Mouse (Mus musculus) common myeloid progenitor, adult 5-6 weeks (primary cell): ENCODE results near the gene Rasa2. TPM values are rescaled to one million over a fixed set of nuclear protein-coding genes. Genes with fewer than 3 reads are reported as not detected.
"Not testable (repeated sequence)": the region's sequence is repeated elsewhere in the genome, so short reads cannot be mapped to it uniquely, and the experiment has no call there.

Experiments
- ATAC-seq: replicated peaks from 2 replicates; pipeline ENCODE4 v1.8.0; 2016; ENCODE audit warnings: low read depth, mild to moderate bottlenecking, moderate TSS enrichment, inconsistent platforms; ENCODE audit not compliant: poor library complexity, severe bottlenecking
- total RNA-seq: library from RNA; stranded (forward); fragments of 200-1000, 187-1606 nt; gene quantifications from 2 replicates; pipeline ENCODE4 v1.2.3, GENCODE M21; 2017

Gene Rasa2
- total RNA-seq, 1 experiment from 2014 or later = 11.3 TPM

GRCm38 (mm10) chr9:96592670-96593600 is 38.5 kb downstream of the Rasa2 start:
- ATAC-seq = no peak

DNA sequence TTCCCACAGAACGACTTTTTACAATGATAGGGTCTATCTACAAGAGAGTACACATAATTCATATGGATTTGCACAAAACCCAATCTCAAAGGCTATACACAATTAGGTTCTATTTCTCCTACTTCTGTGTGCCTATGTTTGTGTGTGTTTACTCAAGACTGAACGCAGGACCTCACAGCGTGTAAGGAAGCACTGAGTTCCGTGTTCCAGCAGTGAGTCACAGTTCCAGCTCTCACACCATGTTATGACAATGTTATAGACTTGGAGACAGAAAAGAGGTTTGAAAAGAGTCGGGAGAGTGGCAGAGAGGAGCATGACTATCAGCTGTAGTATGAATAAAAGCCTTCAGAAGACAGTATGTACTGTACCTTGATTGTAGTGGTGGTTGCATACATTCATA is 42.1 kb downstream of the Rasa2 start:
- no peak for ATAC-seq

DNA sequence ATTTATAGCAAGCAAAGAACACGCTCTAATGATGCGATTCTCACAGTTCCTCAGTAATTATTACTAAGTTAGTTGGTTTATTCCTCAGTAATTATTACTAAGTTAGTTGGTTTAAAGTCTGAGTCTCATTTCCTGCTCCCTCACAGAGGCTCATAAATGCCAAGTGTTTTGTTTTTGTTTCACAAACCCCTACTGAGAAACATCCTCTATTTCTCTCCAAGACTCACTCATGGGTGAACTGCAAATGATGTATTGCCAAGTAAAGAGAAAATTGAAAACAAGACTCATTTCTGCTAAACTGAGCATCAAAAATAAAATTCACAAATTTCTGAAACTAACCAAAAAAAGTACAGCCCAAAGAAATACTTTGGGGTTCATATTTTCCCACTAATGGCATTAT is 47.9 kb downstream of the Rasa2 start:
- ATAC-seq = peak; percentile 7; the same call in 1 of the 2 replicates

GRCm38 (mm10) chr9:96583076-96583475 is 48.3 kb downstream of the Rasa2 start:
- peak; percentile 90 for ATAC-seq

- peak; percentile 66 for ATAC-seq
Measured at GRCm38 (mm10) chr9:96578190-96578589, 53.2 kb downstream of the Rasa2 start.

DNA sequence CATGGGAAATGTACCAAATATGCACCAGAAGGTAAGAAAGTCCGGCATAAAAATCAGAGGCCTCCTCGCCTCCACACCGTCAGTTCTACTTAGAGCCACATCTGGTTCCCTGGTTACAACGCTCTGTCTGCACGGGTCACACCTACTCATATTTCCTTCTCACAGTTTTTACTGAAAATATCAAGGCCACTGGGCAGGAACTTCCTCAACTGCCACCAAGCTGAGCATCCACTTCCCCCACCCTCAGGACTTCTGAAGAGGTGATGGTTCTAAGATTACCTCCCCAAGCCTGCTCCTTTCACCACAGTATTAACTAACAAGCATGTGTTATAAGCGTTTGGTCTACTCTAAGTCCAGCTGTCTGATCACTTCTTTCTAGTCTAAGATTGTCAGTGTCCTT is 53.7 kb downstream of the Rasa2 start:
- peak; percentile 66 for ATAC-seq

- peak; percentile 63 for ATAC-seq
Measured at GRCm38 (mm10) chr9:96573252-96573651, 58.2 kb downstream of the Rasa2 start.

GRCm38 (mm10) chr9:96572754-96573153 is 58.7 kb downstream of the Rasa2 start:
- no peak for ATAC-seq

- no peak; the same call in 1 of the 2 replicates for ATAC-seq
Measured at GRCm38 (mm10) chr9:96566470-96566996, 64.9 kb downstream of the Rasa2 start.

DNA sequence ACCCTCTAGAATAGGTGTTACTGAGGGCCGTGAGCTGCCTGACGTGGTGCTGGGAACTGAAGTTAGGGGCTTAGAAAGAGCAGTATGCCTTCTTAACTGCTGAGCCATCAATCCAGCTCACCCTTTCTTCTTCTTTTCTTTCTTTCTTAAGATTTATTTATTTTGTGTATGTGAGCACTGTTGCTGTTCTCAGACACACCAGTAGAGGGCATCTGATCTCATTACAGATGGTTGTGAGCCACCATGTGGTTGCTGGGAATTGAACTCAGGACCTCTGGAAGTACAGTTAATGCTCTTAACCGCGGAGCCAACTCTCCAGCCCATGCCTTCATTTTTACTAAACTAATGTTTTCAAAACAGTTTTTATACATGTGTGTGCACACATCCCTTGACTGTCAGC is 67.9 kb downstream of the Rasa2 start:
- ATAC-seq = no peak

DNA sequence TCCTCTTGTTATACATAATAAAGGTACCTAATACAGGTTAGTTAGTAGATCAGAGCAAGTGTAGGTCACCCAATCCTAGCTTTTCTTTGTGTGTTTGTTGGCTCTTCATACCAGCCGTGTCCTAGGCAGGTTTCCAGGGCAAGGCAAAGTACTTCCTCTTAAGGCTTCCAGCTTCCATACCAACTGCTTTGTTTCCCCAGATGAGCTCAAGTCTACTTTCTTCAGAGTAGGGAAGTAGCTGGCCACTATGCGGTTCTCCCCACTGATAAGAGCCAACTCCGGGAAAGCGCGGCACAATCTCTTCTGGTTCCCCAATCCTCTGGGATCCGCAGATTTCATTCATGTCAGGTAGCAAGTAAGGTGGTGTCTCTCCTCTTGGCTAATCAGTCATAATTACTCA is 72.3 kb downstream of the Rasa2 start:
- ATAC-seq = 0 out of 2 replicates have a peak, but pooled peaks have one; percentile 39

DNA sequence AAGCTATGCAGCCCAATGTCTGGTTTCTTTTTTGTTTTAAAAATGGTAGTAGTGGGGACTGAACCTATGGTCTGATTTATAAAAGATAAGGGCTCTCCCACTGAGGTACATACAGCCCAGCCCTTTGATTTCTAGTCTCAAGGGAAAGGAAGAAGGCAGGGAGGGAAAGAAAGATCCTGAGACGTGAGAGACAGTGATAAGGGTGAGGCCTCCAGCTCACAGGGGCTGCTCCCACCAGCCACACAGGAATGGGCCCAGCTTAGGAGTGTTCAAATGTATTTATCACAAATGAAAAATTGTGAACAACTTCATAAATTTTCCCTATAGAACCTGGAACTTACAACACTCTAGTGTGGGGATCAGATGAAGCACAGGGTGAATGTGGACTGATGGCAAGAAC is 72.8 kb downstream of the Rasa2 start:
- no peak for ATAC-seq

DNA sequence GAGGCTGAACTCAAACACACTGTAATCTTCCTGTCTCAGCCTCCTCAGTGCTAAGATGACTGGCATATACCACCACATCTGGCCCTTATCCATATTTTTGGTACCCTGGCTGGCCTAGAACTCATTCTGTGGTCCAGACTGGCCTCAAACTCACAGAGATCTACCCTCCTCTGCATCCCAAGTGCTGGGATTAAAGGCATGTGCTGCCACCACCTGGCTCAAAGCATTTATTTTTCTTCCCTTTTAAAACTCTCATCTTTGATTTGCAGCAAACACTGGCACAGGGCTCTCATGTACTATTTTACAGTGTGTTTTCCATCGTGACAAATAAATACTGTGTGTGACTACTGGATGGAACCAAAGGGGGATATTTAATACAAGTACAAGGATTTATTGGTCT is 77.3 kb downstream of the Rasa2 start:
- ATAC-seq = no peak

DNA sequence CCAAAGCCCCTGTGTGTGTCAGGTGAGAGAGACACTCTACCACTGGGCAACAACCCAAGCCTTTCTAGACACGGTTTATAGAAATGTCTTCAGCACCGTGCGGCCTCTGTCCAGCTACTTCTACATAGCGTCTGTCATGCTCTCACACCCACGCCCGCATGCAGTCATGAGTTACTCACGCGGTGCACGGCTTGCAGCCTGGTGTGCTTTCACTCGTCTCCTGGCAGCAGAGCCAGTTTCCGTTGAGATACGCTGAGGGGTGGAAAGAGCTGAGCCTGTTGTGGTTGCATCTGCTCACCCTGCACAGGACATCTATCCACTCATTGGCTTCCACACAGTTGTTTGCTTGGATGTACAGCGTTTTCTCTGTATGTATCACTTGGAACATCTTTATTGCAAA is 86.0 kb downstream of the Rasa2 start:
- no peak for ATAC-seq

DNA sequence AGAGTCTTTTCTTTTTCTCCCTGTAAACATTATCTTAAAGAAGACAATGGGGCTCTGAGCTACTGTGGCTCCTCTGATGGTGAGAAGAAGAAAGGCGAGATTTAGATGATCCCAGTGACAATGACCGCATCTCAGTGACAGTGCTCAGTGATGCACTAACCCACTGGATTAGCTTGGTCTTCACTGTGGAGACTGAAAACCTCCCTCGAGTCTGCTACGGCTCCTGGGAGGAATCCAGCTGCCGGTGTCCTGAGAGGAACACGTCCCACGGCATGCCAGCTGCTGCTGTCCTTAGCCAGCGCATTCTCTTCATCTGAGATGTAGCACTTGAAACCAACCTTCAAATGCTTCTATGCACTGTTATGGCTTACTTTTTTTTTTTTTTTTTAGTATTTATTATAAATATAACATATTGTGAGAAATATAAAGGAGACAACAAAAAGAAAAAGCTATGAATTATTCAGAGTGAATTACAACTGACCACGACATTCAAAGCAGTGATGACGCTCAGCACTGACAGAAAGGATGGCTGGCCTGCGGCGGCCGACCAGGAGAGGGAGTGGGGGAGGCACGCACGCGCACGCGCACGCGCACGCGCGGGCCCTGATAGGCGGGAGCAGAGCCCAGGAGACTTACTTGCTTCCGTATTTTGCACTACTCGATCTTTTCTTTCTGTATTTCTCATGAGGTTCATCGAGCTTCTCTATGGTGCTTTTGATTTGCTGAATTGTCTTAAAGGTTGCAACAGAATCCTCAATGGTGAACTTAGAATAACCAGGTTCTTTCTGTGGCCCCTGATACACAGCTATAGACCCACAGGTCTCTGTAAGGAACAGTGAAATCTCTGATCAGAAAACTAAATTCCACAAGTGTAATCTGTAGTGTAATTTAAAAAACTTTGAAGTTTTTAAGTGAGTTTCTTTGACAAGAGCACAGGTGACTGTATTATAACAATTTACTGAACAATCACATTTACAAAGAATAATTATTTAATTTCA is 87.5 kb downstream of the Rasa2 start:
- ATAC-seq = peak; percentile 100

DNA sequence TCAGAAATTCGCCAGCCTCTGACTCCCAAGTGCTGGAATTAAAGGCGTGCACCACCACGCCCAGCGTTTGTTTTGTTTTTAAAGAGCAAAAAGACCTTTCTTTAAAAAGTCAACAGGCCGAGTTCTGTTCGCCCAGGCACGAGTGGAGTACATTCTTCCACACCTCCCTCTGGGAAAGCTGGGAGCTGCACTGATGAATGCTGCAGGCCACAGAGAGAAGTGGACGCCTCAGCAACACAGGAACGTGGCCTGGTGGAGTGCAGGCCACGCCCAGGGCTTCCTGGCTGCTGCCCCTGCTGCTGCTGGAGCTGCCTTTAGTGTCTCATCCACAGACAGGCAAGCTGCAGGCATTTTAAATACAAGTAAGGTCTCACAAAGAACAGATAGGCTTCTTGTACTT is 92.5 kb downstream of the Rasa2 start:
- ATAC-seq = 0 out of 2 replicates have a peak, but pooled peaks have one; percentile 42

- ATAC-seq = 0 out of 2 replicates have a peak, but pooled peaks have one; percentile 1
Measured at GRCm38 (mm10) chr9:96537615-96537919, 93.8 kb downstream of the Rasa2 start.

DNA sequence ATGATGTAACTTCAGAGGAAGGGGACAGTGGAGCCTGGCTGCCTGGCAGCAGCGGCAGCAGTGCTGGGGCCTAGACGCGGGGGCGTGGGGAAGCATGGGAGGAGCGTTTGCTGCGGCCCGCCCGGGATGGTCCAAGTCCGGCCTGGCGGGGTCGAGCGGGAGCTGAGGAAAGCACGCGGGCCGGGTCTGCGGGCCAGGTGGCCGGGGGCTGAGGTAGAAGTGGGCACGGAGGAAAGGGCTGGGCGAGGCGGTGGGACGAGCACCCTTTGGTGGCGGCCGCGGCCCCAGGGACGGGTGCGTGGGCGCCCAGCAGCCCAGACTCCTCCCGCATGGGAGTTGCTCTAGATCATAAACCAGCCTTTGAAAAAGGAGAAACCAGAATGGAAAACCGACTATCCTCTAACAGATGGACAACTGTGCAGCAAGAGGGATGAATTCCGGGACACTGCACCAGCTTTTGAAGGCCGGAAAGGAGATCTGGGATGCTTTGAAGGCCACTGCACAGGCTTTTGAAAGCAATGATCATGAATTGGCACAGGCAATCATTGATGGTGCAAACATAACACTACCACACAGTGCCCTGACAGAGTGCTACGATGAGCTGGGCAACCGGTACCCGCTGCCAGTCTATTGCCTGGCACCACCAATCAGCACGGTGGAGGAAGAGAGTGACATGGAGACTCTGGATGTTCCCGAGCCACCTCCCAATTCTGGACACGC is 94.4 kb downstream of the Rasa2 start:
- peak; percentile 72 for ATAC-seq

- ATAC-seq = not testable (repeated sequence)
Measured at GRCm38 (mm10) chr9:96536093-96536492, 95.3 kb downstream of the Rasa2 start.

GRCm38 (mm10) chr9:96535431-96535830 is 96.0 kb downstream of the Rasa2 start:
- ATAC-seq = peak; percentile 37
